Mouse (Mus musculus): ENCODE results near the gene Gltp. TPM values are rescaled to one million over a fixed set of nuclear protein-coding genes. Genes with fewer than 3 reads are reported as not detected.

The Gltp gene
- polyA plus RNA-seq (2014; fragmentation: Nextera tagmentation; extraction: Ambion mirVana): 63.8 and 67.1 TPM in 2 replicates

GRCm38 (mm10) chr5:114690633-114691567, at the start of gene Gltp:
Gene Gltp (minus strand): TSS chr5:114690984.
- no peaks in the 10 kb centered on the region for H3K27me3 ChIP-seq (ENCODE audit: control insufficient read depth, insufficient read depth, low read length)
- ATAC-seq (ENCODE audit: low FRiP score): peak; percentile 97
- peak; percentile 98 for DNase-seq (ENCODE audit: low spot score, missing footprints)
- H3K9me3 ChIP-seq (ENCODE audit: control insufficient read depth, low read length): no peaks in the 10 kb centered on the region
- H3K4me3 ChIP-seq (ENCODE audit: low read depth, low read length): peak within 1 kb of the TSS; percentile 67
- H3K27ac ChIP-seq (ENCODE audit: low read depth, low read length): no peak within 1 kb of the TSS
- peak within 1 kb of the TSS; percentile 95 for H3K4me2 ChIP-seq
- peaks cover 13% of the 10 kb centered on the region for H3K4me1 ChIP-seq (ENCODE audit: control insufficient read depth, insufficient read depth, low read length)
- WGBS: 4% methylated on average over 65 of the region's 75 CpGs
- H3K9ac ChIP-seq (ENCODE audit: low read length): peak within 1 kb of the TSS; percentile 90
- no peaks in the 10 kb centered on the region for H3K36me3 ChIP-seq (ENCODE audit: control insufficient read depth, insufficient read depth, low read length)

DNA sequence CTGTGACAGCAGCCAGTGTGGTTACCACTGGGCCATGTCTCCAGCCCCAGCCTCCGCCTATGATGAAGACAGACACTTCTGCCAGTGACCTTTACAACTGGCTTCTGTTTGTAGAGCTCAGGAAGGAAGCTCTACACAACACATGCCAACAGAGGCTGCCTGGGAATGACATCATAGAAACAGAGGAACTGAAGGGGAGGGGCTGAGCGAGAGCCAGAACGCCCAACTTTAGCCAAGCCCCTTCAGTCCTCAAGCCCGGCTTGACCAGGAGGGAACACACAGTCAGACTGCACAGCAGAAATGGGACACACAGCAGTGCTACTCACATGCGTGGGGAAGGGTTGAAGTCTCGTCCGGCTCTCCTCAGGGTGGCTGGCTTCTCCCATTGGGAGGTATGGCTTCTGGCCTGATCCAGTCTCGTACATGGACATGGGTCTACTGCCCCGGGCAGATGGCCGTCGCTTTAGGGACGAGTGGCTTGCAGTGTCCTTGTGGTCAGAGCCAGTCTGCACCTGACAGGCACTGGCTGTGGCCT, 48.0 kb upstream of the Gltp start:
- Histone ChIP-seq H3K4me2 (no peak overlapping the region), H3K4me1 (ENCODE audit: control insufficient read depth, insufficient read depth, low read length) (no peaks in the 10 kb centered on the region), H3K9me3 (ENCODE audit: control insufficient read depth, low read length) (no peaks in the 10 kb centered on the region), H3K9ac (ENCODE audit: low read length) (no peak overlapping the region), H3K36me3 (ENCODE audit: control insufficient read depth, insufficient read depth, low read length) (peaks cover 26% of the 10 kb centered on the region), H3K27me3 (ENCODE audit: control insufficient read depth, insufficient read depth, low read length) (no peaks in the 10 kb centered on the region), H3K27ac (ENCODE audit: low read depth, low read length) (no peak overlapping the region), H3K4me3 (ENCODE audit: low read depth, low read length) (no peak overlapping the region)
- DNase-seq (ENCODE audit: low spot score, missing footprints) (no peak), ATAC-seq (ENCODE audit: low FRiP score) (no peak)
- WGBS: 92% methylated on average over 12 of the region's 12 CpGs

GRCm38 (mm10) chr5:114737090-114737887, 46.5 kb upstream of the Gltp start:
- H3K4me1 ChIP-seq (ENCODE audit: control insufficient read depth, insufficient read depth, low read length): no peaks in the 10 kb centered on the region
- no peaks in the 10 kb centered on the region for H3K27me3 ChIP-seq (ENCODE audit: control insufficient read depth, insufficient read depth, low read length)
- no peak overlapping the region for H3K4me2 ChIP-seq
- no peak overlapping the region for H3K4me3 ChIP-seq (ENCODE audit: low read depth, low read length)
- H3K9ac ChIP-seq (ENCODE audit: low read length): no peak overlapping the region
- no peaks in the 10 kb centered on the region for H3K9me3 ChIP-seq (ENCODE audit: control insufficient read depth, low read length)
- no peak for DNase-seq (ENCODE audit: low spot score, missing footprints)
- peaks cover 26% of the 10 kb centered on the region for H3K36me3 ChIP-seq (ENCODE audit: control insufficient read depth, insufficient read depth, low read length)
- no peak overlapping the region for H3K27ac ChIP-seq (ENCODE audit: low read depth, low read length)
- no peak for ATAC-seq (ENCODE audit: low FRiP score)
- 87% methylated on average over 21 of the region's 21 CpGs for WGBS

GRCm38 (mm10) chr5:114733606-114734005, 42.8 kb upstream of the Gltp start:
- ATAC-seq (ENCODE audit: low FRiP score) (no peak), DNase-seq (ENCODE audit: low spot score, missing footprints) (no peak)
- no peak overlapping the region for H3K9ac ChIP-seq (ENCODE audit: low read length)
- no peak overlapping the region for H3K27ac ChIP-seq (ENCODE audit: low read depth, low read length)
- H3K4me3 ChIP-seq (ENCODE audit: low read depth, low read length): no peak overlapping the region
- H3K9me3 ChIP-seq (ENCODE audit: control insufficient read depth, low read length): no peaks in the 10 kb centered on the region
- H3K27me3 ChIP-seq (ENCODE audit: control insufficient read depth, insufficient read depth, low read length): no peaks in the 10 kb centered on the region
- WGBS: 96% methylated on average over 15 of the region's 15 CpGs
- H3K36me3 ChIP-seq (ENCODE audit: control insufficient read depth, insufficient read depth, low read length): peaks cover 20% of the 10 kb centered on the region
- no peak overlapping the region for H3K4me2 ChIP-seq
- no peaks in the 10 kb centered on the region for H3K4me1 ChIP-seq (ENCODE audit: control insufficient read depth, insufficient read depth, low read length)

DNA sequence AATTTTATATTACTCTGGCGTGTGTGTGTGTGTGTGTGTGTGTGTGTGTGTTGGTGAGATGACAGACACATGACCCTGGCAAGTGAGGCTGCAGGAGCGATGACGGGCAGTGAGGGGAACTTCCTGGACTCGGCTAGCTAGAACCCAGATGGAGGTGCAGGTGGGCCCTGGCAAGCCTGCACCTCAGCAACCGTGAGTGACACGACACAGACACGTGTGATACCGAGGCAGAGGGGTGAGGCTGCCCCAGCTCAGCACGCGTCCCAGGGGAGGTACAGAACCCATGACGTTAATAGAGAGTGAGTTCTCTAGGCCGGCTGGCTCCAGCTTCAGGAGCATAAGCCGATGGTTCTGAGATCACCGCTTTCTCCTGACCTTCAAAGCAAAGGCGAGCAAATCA, 41.2 kb upstream of the Gltp start:
- Histone ChIP-seq H3K9ac (ENCODE audit: low read length) (no peak overlapping the region), H3K9me3 (ENCODE audit: control insufficient read depth, low read length) (no peaks in the 10 kb centered on the region), H3K36me3 (ENCODE audit: control insufficient read depth, insufficient read depth, low read length) (peaks cover 11% of the 10 kb centered on the region; the same call in 1 of the 2 replicates), H3K27ac (ENCODE audit: low read depth, low read length) (no peak overlapping the region), H3K27me3 (ENCODE audit: control insufficient read depth, insufficient read depth, low read length) (no peaks in the 10 kb centered on the region), H3K4me2 (no peak overlapping the region), H3K4me1 (ENCODE audit: control insufficient read depth, insufficient read depth, low read length) (no peaks in the 10 kb centered on the region), H3K4me3 (ENCODE audit: low read depth, low read length) (no peak overlapping the region)
- no peak for ATAC-seq (ENCODE audit: low FRiP score)
- DNase-seq (ENCODE audit: low spot score, missing footprints): no peak
- WGBS: 91% methylated on average over 15 of the region's 15 CpGs

GRCm38 (mm10) chr5:114731498-114731897, 40.7 kb upstream of the Gltp start:
- DNase-seq (ENCODE audit: low spot score, missing footprints): no peak
- H3K4me1 ChIP-seq (ENCODE audit: control insufficient read depth, insufficient read depth, low read length): no peaks in the 10 kb centered on the region
- peaks cover 8% of the 10 kb centered on the region; the same call in 1 of the 2 replicates for H3K36me3 ChIP-seq (ENCODE audit: control insufficient read depth, insufficient read depth, low read length)
- H3K9ac ChIP-seq (ENCODE audit: low read length): no peak overlapping the region
- no peak overlapping the region for H3K4me3 ChIP-seq (ENCODE audit: low read depth, low read length)
- H3K9me3 ChIP-seq (ENCODE audit: control insufficient read depth, low read length): no peaks in the 10 kb centered on the region
- H3K4me2 ChIP-seq: no peak overlapping the region
- WGBS: 79% methylated on average over 6 of the region's 6 CpGs
- H3K27ac ChIP-seq (ENCODE audit: low read depth, low read length): no peak overlapping the region
- H3K27me3 ChIP-seq (ENCODE audit: control insufficient read depth, insufficient read depth, low read length): no peaks in the 10 kb centered on the region
- ATAC-seq (ENCODE audit: low FRiP score): no peak

- no peaks in the 10 kb centered on the region for H3K27me3 ChIP-seq (ENCODE audit: control insufficient read depth, insufficient read depth, low read length)
- no peak overlapping the region for H3K4me2 ChIP-seq
- ATAC-seq (ENCODE audit: low FRiP score) (no peak), DNase-seq (ENCODE audit: low spot score, missing footprints) (no peak)
- no peak overlapping the region for H3K4me3 ChIP-seq (ENCODE audit: low read depth, low read length)
- no peak overlapping the region for H3K27ac ChIP-seq (ENCODE audit: low read depth, low read length)
- peaks cover 4% of the 10 kb centered on the region; the same call in 1 of the 2 replicates for H3K36me3 ChIP-seq (ENCODE audit: control insufficient read depth, insufficient read depth, low read length)
- H3K9ac ChIP-seq (ENCODE audit: low read length): no peak overlapping the region
- WGBS: 83% methylated on average over 10 of the region's 10 CpGs
- H3K9me3 ChIP-seq (ENCODE audit: control insufficient read depth, low read length): no peaks in the 10 kb centered on the region
- H3K4me1 ChIP-seq (ENCODE audit: control insufficient read depth, insufficient read depth, low read length): no peaks in the 10 kb centered on the region
These were observed 39.3 kb upstream of the Gltp start for GRCm38 (mm10) chr5:114730129-114730528.

DNA sequence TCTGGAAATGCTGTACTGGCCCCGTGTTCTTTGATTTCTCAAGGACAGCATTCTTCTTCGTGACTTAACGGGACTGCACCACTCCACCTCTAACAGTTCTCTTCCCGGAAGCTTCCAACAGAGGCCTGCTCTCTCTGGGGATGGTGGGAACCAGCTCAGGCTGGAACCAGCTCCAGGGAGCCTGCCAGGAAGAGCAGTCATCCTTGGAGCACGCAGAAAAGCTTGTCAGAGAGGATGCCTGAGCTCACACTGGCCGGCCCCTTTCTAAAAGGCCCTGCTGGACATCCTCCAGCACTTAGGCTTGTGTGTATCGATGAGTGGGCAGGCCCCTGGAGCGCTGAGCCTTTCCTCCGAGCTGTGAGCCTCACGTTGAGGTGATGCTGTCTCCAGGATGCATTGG, 37.4 kb upstream of the Gltp start:
- Histone ChIP-seq H3K4me2 (no peak overlapping the region), H3K4me1 (ENCODE audit: control insufficient read depth, insufficient read depth, low read length) (no peaks in the 10 kb centered on the region), H3K27ac (ENCODE audit: low read depth, low read length) (no peak overlapping the region), H3K4me3 (ENCODE audit: low read depth, low read length) (no peak overlapping the region), H3K36me3 (ENCODE audit: control insufficient read depth, insufficient read depth, low read length) (no peaks in the 10 kb centered on the region; the same call in 1 of the 2 replicates), H3K9me3 (ENCODE audit: control insufficient read depth, low read length) (no peaks in the 10 kb centered on the region), H3K9ac (ENCODE audit: low read length) (no peak overlapping the region), H3K27me3 (ENCODE audit: control insufficient read depth, insufficient read depth, low read length) (no peaks in the 10 kb centered on the region)
- WGBS: 88% methylated on average over 10 of the region's 10 CpGs
- no peak for DNase-seq (ENCODE audit: low spot score, missing footprints)
- no peak for ATAC-seq (ENCODE audit: low FRiP score)
